Mouse (Mus musculus) lung, postnatal 0 days (tissue): ENCODE results near the gene Creb3.

Source experiments
- CTCF ChIP-seq: IDR thresholded peaks from 2 replicates; pipeline ENCODE4 v1.5.1; 2016; ENCODE audit warnings: antibody characterized with exemption, mild to moderate bottlenecking
- EP300 ChIP-seq: IDR thresholded peaks from 2 replicates; pipeline ENCODE4 v1.6.1; 2016; ENCODE audit warnings: antibody characterized with exemption, mild to moderate bottlenecking, control low read depth

GRCm38 (mm10) chr4:43586411-43586810, 24.3 kb downstream of the Creb3 start:
- no peak for TF ChIP-seq CTCF
- no peak for TF ChIP-seq EP300
